Comparison of ENCODE assay signal across 23 mouse cellular contexts in genomic region chr4:129974285-129974684, GRCm38 (mm10). TPM values are rescaled to one million over a fixed set of nuclear protein-coding genes. Genes with fewer than 3 reads are reported as not detected.
"Had no signal": no experiment of that assay in that cellular context is flagged by ENCODE, and none has a peak within 500 bp of the region (broad histone marks: within the 10 kb centered on the region; RNA-seq: fewer than 3 reads in every experiment).

No protein-coding gene starts in this region.

- H3K4me3 ChIP-seq: neural tube, embryonic 12.5 days; neural tube, embryonic 13.5 days; neural tube, embryonic 15.5 days; stomach, embryonic 15.5 days had no signal

- H3K36me3 ChIP-seq: neural tube, embryonic 12.5 days; neural tube, embryonic 13.5 days; neural tube, embryonic 15.5 days; stomach, embryonic 15.5 days had no signal

- H3K27ac ChIP-seq: neural tube, embryonic 12.5 days; neural tube, embryonic 13.5 days; neural tube, embryonic 15.5 days; stomach, embryonic 15.5 days; stomach, postnatal 0 days had no signal

- H3K9me3 ChIP-seq: neural tube, embryonic 12.5 days; neural tube, embryonic 13.5 days; neural tube, embryonic 15.5 days; stomach, embryonic 15.5 days had no signal

- DNase-seq: right cerebral cortex, adult 18-20 months; right cerebral cortex, postnatal 14 days; right cerebral cortex, postnatal 25 days; right cerebral cortex, postnatal 4 days; spleen, adult 18-20 months; thymus, adult 18-20 months; thymus, adult 2 months; thymus, postnatal 14 days; thymus, postnatal 25 days; thymus, postnatal 36 days; thymus, postnatal 4 days had no signal

- H3K4me2 ChIP-seq: neural tube, embryonic 12.5 days; neural tube, embryonic 13.5 days; neural tube, embryonic 15.5 days; stomach, embryonic 15.5 days had no signal

- H3K9ac ChIP-seq: neural tube, embryonic 12.5 days; neural tube, embryonic 13.5 days; neural tube, embryonic 15.5 days; stomach, embryonic 15.5 days had no signal

RNA-seq across cellular contexts. Expression of gene Adgrb2, which starts 10.4 kb away (rescaled TPM):
- total RNA-seq: neutrophil, adult 5-6 weeks had no signal

RNA-seq across cellular contexts. Expression of gene Spocd1, which starts 45.2 kb away (rescaled TPM):
- total RNA-seq: neutrophil, adult 5-6 weeks had no signal
- polyA plus RNA-seq: neural tube, embryonic 11.5 days; neural tube, embryonic 12.5 days; neural tube, embryonic 13.5 days; neural tube, embryonic 14.5 days; small intestine, adult 2 months; stomach, embryonic 14.5 days; stomach, embryonic 16.5 days; stomach, postnatal 0 days; urinary bladder, adult 2 months had no signal
